Mouse (Mus musculus): ENCODE measurements at regions not wholly inside any gene's neighbourhood (a gene's known extent, or its start where the extent isn't known, plus 50 kb on each side); places are given as distances from the start of the nearest gene placed in this dataset.

DNA sequence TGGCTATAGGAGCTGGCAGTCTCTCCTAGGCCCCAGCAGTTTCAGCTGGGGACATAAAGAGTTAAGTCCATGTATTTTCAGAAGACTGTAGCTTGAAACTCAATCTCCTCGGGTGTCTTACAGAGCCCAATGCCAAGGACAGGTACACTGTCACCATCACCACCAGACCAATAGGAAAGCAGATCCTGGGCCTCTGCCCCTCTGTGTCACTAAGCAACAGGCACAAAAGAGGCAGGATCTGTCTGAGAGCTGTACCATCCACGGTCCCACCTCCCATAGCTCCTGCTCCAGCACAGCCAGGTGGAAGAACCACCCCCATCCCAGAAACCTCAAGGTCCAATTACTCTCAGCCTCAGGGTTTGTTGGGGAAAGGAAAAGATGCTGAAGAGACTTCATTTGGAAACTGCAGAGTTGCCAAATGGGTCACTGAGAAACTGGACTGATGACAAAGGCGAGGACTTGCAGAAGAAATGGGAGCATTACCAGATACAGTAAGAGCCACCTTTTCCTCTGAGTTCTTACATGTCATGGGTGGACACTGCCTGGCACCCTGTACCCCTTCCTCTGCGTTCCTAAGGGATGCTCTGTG, 115.7 kb downstream of the Rassf10 start:
- TF ChIP-seq CTCF (IDR thresholded peaks at IDR 0.05; ENCODE audit: control insufficient read depth, insufficient read depth, low read length), result no peak
- TF ChIP-seq POLR2A (IDR thresholded peaks at IDR 0.05; ENCODE audit: borderline replicate concordance, control insufficient read depth, low read depth, low read length), result no peak

Data from bone marrow, adult 2 months (tissue).